Mouse (Mus musculus): ENCODE data around the gene Osbpl8.

Osbpl8 gene

DNA sequence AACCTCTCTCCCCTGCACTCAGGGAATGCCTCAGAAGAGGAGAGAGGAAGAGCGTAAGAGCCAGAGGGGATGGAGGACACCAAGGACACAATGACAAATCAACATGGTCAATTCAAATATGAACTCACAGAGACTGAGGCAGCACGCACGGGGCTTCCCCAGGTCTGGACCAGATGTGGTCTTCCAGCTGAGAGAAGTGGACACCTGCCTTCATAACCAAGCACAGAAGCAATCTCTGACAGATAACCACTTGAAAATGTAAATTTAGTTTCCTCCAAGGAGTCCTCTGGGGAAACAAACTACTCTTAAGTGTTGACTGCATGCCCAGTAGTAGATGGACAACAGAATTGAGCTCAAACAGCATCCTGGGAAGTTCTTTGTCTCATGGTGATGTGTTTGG lies 9.5 kb upstream of the Osbpl8 start:
- DNase-seq (ENCODE audit: low read depth), result no peak

DNA sequence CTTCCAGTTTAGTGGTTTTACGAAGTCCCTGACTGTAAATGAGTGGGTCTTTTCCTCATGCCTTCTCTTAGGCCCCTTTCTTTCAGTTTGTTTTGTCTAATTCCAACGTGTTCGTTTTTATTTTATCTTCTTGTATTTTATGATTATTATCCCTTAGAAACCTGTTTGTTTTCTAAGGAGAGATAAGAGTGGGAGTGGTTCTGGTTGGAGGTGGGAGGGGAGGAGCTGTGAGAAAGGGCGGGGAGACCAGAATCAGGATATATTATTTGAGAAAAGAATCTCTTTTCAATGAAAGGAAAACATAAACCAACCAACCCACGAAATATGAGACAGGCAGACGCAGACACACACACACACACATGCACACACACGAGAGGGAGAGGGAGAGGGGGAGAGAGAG lies 9.0 kb upstream of the Osbpl8 start:
- DNase-seq (ENCODE audit: low read depth), result no peak

DNA sequence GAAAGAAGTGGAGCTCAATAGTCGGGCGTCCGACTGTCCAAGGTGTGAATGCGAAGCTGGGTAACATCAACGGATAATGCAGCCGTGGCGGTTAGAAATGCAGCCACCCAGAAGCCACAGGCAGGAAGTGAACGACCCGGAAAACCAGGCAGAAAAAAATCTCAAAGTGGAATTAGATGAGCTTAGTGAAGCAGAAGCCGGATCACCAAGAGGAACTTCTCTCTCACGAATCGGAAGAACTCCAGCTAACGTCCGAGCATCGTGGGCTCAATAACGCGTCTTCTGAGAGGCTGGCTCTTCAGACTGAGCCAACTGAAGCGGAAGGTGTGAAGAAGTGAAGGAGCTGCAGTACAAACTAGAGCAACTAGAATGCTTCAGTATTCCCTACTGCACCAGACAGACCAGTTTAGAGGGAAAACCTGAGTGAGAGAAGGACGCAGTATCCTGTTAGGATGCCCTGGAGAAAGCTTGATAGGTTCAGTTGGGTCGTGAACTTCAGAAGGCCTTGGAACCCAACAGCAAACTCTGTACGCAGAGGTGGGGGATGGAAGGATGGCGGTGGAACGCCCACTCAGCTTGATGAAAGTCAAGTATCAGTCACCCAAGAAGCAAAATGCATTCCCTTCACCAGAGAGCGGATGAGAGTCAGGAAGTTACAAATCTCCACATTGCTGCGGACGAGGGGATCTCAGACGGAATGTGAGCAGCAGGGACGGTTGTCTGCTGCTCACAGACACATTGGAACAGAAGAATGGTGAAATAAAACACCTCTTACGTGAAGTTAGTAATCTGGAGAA lies 8.0 kb upstream of the Osbpl8 start:
- DNase-seq (ENCODE audit: low read depth), result no peak

- no peak for DNase-seq (ENCODE audit: low read depth)
Measured at GRCm38 (mm10) chr10:111157241-111157659, 7.3 kb upstream of the Osbpl8 start.

DNA sequence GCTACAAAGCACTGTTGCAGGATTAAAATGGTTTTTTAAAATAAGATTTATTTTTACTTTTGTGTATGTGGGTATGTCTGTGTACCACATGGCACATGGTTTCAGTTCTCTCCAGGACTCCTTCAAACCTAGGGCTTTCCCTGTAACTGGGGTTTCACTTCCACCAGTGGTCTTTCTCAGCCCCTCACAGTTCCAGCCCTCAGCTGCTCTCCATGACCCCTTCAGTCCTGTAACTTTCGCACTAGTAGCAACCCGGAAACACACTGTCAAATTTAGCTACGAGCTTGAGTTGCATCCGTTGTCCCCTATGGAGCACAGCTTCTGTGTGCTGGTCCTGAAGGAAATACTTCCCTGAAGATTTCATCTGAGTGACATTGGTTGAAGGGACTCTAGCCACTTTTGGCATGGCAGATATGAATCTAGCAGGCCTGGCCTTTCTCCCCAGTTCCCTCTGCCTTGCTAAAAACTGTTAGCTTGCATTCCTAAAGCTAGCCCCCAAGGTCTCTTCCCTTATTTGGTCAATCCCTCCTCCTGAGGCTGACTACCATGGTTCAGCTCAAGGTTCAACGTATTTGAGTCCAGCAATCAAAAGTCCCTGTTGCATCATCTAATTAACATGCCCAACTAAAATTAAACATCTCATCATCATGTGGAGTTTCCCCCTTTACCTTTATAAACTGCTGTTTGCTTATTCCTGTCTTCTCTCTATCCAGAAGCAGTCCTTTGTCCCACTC lies 4.6 kb upstream of the Osbpl8 start:
- DNase-seq (ENCODE audit: low read depth), result no peak

DNA sequence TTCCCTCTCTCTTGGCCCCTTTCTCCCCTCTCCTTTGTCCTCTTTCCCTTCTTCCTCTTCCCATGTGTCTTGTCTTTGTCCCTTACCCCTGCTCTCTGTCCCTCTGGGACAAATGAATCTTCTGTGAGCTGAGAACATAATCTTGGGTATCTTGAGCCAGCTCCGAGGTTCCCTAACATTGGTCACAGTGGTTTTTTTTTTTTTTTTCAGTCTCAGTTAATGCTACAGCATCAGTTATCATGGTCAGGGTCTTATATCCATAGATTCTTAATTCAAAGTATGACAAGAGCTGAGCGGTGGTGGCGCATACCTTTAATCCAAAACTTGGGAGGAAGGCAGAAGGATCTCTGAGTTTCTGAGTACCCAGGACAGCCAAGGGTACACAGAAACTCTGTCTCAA lies 4.0 kb upstream of the Osbpl8 start:
- no peak for DNase-seq (ENCODE audit: low read depth)

- DNase-seq (ENCODE audit: low read depth), result no peak
Measured at GRCm38 (mm10) chr10:111161373-111161772, 3.2 kb upstream of the Osbpl8 start.

DNA sequence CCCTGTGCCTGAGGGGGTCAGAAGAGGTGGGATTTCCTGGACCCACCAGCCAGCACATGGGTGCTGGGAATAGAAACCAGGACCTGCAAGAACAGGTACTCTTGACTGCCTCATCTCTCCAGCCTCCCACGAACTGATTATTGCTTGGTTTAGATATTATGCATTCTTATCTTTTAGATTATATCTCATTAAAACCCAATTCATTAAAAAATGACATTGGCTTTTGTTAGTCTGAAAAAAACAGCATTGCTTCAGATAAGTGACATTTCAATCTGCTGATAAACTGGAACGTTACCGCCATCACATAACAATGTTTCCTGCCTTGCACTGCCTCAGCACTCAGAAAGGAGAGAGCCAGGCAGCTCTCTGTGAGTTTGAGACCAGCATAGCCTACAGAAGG lies 1.5 kb upstream of the Osbpl8 start:
- DNase-seq (ENCODE audit: low read depth), result no peak

DNA sequence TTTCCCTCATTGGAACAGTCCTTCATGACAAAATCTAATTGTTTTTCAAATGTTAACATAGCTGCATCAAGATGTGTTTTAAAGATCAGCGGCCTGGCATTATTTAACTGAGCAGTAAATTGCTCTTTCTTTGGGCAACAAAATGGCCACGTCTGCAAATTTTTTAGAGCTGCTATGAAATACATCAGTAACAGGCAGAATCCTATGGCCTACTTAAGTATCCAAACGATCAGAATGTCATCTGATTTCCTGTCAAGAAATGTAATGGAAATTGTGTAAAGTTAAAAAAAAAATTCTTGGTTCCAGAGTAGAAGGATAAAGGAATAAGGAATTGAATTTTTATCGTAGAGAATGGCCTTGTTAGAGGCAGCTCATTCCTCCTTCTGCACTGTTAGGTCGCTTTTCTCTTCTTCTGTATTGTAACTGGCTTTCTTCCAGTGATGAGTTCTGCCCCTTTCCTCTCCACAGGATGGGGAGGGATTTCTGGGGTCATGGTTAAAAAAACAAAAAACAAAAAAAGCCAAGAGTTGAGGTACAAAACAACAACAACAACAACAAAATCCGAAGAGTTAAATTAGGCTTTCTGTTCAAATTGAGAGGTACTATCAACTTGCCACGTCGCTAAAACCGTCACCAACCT lies 831 bp upstream of the Osbpl8 start:
- no peak for DNase-seq (ENCODE audit: low read depth)

DNA sequence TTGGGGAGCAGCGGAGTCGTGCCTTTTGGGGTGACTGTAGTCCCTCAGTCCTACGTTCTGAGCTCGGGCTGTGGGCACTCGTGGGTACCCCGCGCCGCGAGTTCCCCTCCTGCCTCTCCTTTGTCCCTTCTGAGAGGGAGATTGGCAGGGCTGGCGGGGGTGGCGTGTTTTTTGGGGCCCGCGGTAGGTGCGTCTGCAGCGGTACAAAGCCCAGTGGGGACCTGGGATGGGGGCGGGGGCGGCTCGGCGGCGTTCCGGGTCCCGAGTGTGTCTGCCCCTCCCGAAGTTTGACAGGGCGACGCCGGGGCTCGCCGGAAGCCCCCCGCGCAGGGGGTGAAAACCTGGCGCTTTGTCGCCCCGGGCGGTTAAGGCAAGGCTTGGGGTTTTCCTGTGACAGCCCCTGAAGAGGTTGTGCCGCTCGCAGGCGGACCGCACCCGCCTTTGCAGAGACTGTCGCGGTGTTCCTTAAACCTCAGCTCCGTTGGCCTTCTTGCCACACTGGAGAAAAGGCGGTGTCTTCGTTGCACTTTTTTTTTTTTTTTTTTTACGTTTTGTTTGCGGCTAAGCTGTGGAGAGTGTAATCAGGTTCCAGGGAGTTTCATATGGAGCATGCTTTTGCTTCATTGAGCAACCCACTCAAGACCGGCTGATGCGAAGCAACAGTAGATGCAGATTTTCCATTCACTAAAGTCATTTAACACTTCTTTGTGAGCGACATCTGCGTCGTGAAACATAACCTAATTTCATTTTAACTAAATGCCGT lies 848 bp downstream of the Osbpl8 start:
- DNase-seq (ENCODE audit: low read depth), result no peak

GRCm38 (mm10) chr10:111166057-111166841 lies 1.7 kb downstream of the Osbpl8 start:
- no peak for DNase-seq (ENCODE audit: low read depth)

DNA sequence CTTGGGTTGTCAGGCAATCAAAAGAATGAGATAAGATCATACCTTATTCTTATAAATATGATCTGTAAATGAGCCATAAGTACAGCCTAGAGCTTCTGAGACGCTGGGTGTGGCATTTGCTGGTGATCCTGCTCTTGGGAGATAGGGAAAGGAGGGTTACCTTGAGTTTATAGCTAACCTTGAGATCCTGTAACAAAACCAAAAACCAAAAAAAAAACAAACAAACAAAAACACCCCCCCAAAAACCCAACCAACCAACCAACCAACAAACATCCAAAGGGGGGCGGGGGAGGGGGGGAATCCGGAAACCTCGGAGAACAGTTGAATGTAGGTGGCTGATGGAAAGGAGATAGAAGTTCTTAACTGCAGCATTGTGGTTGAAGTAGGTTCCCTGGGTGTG lies 2.9 kb downstream of the Osbpl8 start:
- DNase-seq (ENCODE audit: low read depth), result no peak

DNA sequence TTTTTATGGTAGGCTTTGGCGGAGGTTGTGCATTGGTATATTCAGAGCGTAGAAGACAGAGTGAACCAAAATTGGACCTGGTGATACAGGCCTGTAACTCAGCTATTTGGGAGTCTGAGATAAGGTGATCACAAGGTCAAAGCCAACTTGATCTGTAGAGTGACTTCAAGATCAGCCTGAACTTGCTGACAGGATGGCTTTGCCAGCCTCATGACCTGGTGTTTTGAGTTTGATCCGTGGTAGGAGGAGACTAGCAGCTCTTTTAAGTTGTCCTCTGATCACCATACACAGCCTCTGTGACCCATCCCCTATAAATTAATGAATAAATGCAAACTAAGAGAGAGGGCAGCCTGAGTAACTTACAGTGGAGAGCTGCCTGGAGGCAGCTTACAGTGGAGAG lies 3.8 kb downstream of the Osbpl8 start:
- no peak for DNase-seq (ENCODE audit: low read depth)

DNA sequence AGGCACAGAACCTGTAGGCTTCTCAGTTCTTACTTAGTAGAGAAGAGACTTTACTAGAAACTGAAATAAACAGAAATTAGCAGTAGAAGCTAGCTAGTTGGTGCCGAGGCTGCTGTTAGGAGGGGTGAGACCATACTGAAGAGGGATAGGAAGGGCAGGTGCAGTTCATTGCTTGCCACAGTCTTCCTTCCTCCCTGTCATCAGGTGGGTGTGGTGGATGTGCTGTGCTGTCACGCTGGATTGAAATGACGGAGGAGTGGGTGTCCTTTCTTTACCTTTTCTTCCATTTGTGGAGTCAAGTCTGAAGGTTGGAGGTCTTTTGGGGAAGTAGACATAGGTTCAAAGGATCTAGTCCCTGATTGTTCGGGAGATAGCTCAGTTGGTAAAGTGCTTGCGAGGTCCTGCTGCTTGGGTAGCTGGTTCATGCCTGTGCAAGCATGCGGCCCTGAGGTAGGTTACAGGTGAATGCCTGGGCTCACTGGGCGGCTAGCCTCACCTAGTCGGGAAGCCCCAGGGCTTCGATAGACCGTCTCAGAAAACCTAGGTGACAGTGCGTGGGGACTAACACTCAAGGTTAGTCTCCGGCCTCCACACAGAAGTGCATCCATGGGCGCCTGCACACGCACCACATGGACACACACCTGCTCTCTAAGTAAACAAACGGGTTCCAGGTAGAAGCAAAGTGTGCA lies 6.8 kb downstream of the Osbpl8 start:
- DNase-seq (ENCODE audit: low read depth), result no peak

- DNase-seq (ENCODE audit: low read depth), result no peak
Measured at GRCm38 (mm10) chr10:111173589-111174247, 9.2 kb downstream of the Osbpl8 start.

- no peak for DNase-seq (ENCODE audit: low read depth)
Measured at GRCm38 (mm10) chr10:111177336-111177735, 12.8 kb downstream of the Osbpl8 start.

DNA sequence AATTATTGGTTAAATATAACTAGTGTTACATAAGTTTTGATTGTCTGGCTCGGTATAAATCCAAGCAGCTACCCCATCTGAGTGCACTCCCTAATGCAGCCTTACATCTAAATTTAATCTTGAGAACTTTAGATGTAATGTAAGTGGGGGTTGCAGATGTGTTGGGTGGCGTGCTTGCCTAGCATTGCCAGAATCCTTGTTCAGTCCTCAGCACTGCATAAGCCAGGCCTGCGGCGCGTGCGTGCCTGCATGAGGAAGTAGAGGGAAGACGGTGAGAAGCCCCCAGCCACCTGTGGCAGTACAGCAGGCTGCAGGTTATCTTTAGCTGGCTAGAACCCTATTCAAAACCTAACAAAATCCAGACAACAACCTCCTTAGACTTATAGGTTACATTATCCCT lies 13.5 kb downstream of the Osbpl8 start:
- DNase-seq (ENCODE audit: low read depth), result no peak

GRCm38 (mm10) chr10:111180633-111181032 lies 16.1 kb downstream of the Osbpl8 start:
- DNase-seq (ENCODE audit: low read depth), result no peak

GRCm38 (mm10) chr10:111183634-111184270 lies 19.2 kb downstream of the Osbpl8 start:
- no peak for DNase-seq (ENCODE audit: low read depth)

All from c-Kit-positive CD71-positive TER-119-negative erythroid progenitor cells, embryonic 14.5 days (primary cell).